In the genomic region with DNA sequence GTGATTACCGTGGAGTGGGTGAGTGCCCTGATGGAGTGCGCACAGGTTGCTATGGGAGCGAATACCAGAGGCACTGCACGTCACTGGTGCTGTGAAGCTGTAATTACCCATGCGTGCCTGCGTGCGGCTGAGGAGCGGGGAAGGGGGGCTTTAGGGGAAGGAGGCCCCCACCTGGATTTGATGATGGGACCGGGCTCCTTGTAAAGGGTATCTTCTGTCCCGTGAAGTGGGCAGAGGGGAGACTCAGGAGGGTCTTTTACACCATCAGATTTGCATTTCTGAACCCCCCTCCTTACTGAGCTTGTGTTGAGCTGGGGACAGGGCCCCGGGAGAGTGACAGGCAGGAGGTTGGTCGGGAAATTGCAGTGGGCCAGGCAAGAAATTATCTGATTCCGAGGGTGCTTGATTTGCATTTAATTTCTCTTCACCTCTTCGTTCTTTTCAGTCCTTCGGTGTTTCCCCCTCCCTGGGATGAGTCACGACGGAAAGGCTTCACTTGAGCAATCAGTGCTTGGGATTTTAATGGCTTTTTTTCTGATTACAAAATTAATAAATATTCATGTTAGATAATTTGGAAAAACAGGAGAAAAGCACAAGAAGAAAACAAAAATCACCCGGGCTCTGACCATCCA, we compare ENCODE assay signal across 8 mouse cellular contexts. TPM values are rescaled to one million over a fixed set of nuclear protein-coding genes. Genes with fewer than 3 reads are reported as not detected.
DNase-seq lines count a peak whose midpoint lies in the region; ATAC-seq lines count a peak whose summit lies in the region.

No protein-coding gene starts in this region.

- no peaks in the 10 kb centered on the region for H3K9me3 ChIP-seq in liver, embryonic 11.5 days (ENCODE audit: control insufficient read depth, low read length)
- H3K9me3 ChIP-seq in embryonic facial prominence, embryonic 11.5 days (replicated peaks; ENCODE audit: control insufficient read depth, low read length), result no peaks in the 10 kb centered on the region
- no peaks in the 10 kb centered on the region for H3K9me3 ChIP-seq in hindbrain, embryonic 14.5 days (ENCODE audit: control insufficient read depth, low read length)
- H3K9me3 ChIP-seq in limb, embryonic 10.5 days (replicated peaks), result no peaks in the 10 kb centered on the region

- WGBS in liver, embryonic 11.5 days, result 10% methylated on average over 18 of the region's 18 CpGs
- WGBS in embryonic facial prominence, embryonic 11.5 days, result 5% methylated on average over 18 of the region's 18 CpGs
- WGBS in hindbrain, embryonic 14.5 days, result 3% methylated on average over 18 of the region's 18 CpGs
- WGBS in limb, embryonic 10.5 days, result 4% methylated on average over 18 of the region's 18 CpGs

- no peak for ATAC-seq in liver, embryonic 11.5 days (replicated peaks; ENCODE audit: low FRiP score)
- peak; percentile 75 for ATAC-seq in embryonic facial prominence, embryonic 11.5 days (replicated peaks; ENCODE audit: insufficient number of reproducible peaks, low FRiP score, low TSS enrichment, low read depth)
- peak; percentile 94 for ATAC-seq in hindbrain, embryonic 14.5 days (ENCODE audit: low FRiP score)

- no peak overlapping the region for H3K9ac ChIP-seq in liver, embryonic 11.5 days (ENCODE audit: low read depth, low read length)
- H3K9ac ChIP-seq in embryonic facial prominence, embryonic 11.5 days (replicated peaks; ENCODE audit: low read length), result peak overlapping the region; percentile 56
- peak overlapping the region; percentile 41 for H3K9ac ChIP-seq in hindbrain, embryonic 14.5 days

- H3K36me3 ChIP-seq in liver, embryonic 11.5 days (ENCODE audit: control insufficient read depth, insufficient read depth, low read length), result no peaks in the 10 kb centered on the region
- no peaks in the 10 kb centered on the region for H3K36me3 ChIP-seq in embryonic facial prominence, embryonic 11.5 days (replicated peaks; ENCODE audit: control insufficient read depth, insufficient read depth, low read depth, low read length)
- no peaks in the 10 kb centered on the region for H3K36me3 ChIP-seq in hindbrain, embryonic 14.5 days (replicated peaks; ENCODE audit: control insufficient read depth, insufficient read depth)
- no peaks in the 10 kb centered on the region for H3K36me3 ChIP-seq in limb, embryonic 10.5 days

- peak overlapping the region; percentile 20; the same call in 1 of the 2 replicates for H3K4me3 ChIP-seq in liver, embryonic 11.5 days (ENCODE audit: low read depth, low read length)
- H3K4me3 ChIP-seq in embryonic facial prominence, embryonic 11.5 days (ENCODE audit: low read depth, low read length), result 0 out of 2 replicates have a peak overlapping the region, but pooled peaks have one; percentile 9
- H3K4me3 ChIP-seq in hindbrain, embryonic 14.5 days (replicated peaks; ENCODE audit: low read length), result peak overlapping the region; percentile 20; the same call in 1 of the 2 replicates
- H3K4me3 ChIP-seq in limb, embryonic 10.5 days, result peak overlapping the region; percentile 40

- H3K4me1 ChIP-seq in liver, embryonic 11.5 days (replicated peaks; ENCODE audit: control insufficient read depth, insufficient read depth, low read length), result peaks cover 16% of the 10 kb centered on the region
- peaks cover 20% of the 10 kb centered on the region for H3K4me1 ChIP-seq in embryonic facial prominence, embryonic 11.5 days (ENCODE audit: control insufficient read depth, insufficient read depth, low read length)
- H3K4me1 ChIP-seq in hindbrain, embryonic 14.5 days (replicated peaks; ENCODE audit: control insufficient read depth, insufficient read depth, low read length), result peaks cover 38% of the 10 kb centered on the region
- peaks cover 79% of the 10 kb centered on the region for H3K4me1 ChIP-seq in limb, embryonic 10.5 days

- H3K4me2 ChIP-seq in liver, embryonic 11.5 days, result peak overlapping the region; percentile 38
- peak overlapping the region; percentile 33 for H3K4me2 ChIP-seq in embryonic facial prominence, embryonic 11.5 days (ENCODE audit: low read depth, low read length)
- peak overlapping the region; percentile 51 for H3K4me2 ChIP-seq in hindbrain, embryonic 14.5 days (replicated peaks)

- no peak overlapping the region for H3K27ac ChIP-seq in liver, embryonic 11.5 days (ENCODE audit: low read depth, low read length)
- peak overlapping the region; percentile 85 for H3K27ac ChIP-seq in embryonic facial prominence, embryonic 11.5 days (replicated peaks; ENCODE audit: low read depth, low read length)
- peak overlapping the region; percentile 88 for H3K27ac ChIP-seq in hindbrain, embryonic 14.5 days
- H3K27ac ChIP-seq in limb, embryonic 10.5 days, result peak overlapping the region; percentile 91

- no peak for DNase-seq in liver, embryonic 11.5 days (ENCODE audit: low spot score)
- no peak for DNase-seq in liver
- peak; percentile 79 for DNase-seq in embryonic facial prominence, embryonic 11.5 days (ENCODE audit: low spot score)
- peak; percentile 70 for DNase-seq in hindbrain, embryonic 14.5 days (ENCODE audit: low spot score)
- peak; percentile 74 for DNase-seq in limb, embryonic 10.5 days (ENCODE audit: low spot score)
- peak; percentile 58 to 71 for DNase-seq in right cerebral cortex, adult 2 months (ENCODE audit: low spot score in 2 of 2)
- no peak for DNase-seq in kidney, postnatal 10 days
- DNase-seq in urinary bladder, postnatal 36 days (ENCODE audit: low spot score in 2 of 2), result no peak

- H3K27me3 ChIP-seq in liver, embryonic 11.5 days (replicated peaks; ENCODE audit: control insufficient read depth, insufficient read depth, low read length), result peaks cover 36% of the 10 kb centered on the region
- H3K27me3 ChIP-seq in embryonic facial prominence, embryonic 11.5 days (ENCODE audit: control insufficient read depth, insufficient read depth, low read length), result no peaks in the 10 kb centered on the region
- H3K27me3 ChIP-seq in hindbrain, embryonic 14.5 days (ENCODE audit: control insufficient read depth, insufficient read depth, low read length), result 0 out of 2 replicates have a peak, but pooled peaks cover 4% of the 10 kb centered on the region
- no peaks in the 10 kb centered on the region for H3K27me3 ChIP-seq in limb, embryonic 10.5 days (ENCODE audit: low read depth, poor library complexity, severe bottlenecking)

RNA-seq across cellular contexts. Expression of a gene that starts 7.3 kb away (rescaled TPM):
- polyA plus RNA-seq in liver, embryonic 11.5 days (2014; fragmentation: Nextera tagmentation; extraction: Ambion mirVana), result 0.14 TPM in 1 of 2 replicates, not detected in the other
- 0.22 and 0.27 TPM in 2 replicates for polyA plus RNA-seq in embryonic facial prominence, embryonic 11.5 days (2014; fragmentation: Nextera tagmentation; extraction: Ambion mirVana)
- 0.16 and 0.17 TPM in 2 replicates for polyA plus RNA-seq in hindbrain, embryonic 14.5 days (2014; fragmentation: Nextera tagmentation; extraction: Ambion mirVana)
- 0.23 and 0.35 TPM in 2 replicates for polyA plus RNA-seq in limb, embryonic 10.5 days (2016; fragmentation: Nextera tagmentation; extraction: Ambion mirVana)

RNA-seq across cellular contexts. Expression of a gene that starts 20.9 kb away (rescaled TPM):
- polyA plus RNA-seq in liver, embryonic 11.5 days (2014; fragmentation: Nextera tagmentation; extraction: Ambion mirVana), result 0.69 and 1.0 TPM in 2 replicates
- 0.17 and 0.21 TPM in 2 replicates for polyA plus RNA-seq in embryonic facial prominence, embryonic 11.5 days (2014; fragmentation: Nextera tagmentation; extraction: Ambion mirVana)
- polyA plus RNA-seq in hindbrain, embryonic 14.5 days (2014; fragmentation: Nextera tagmentation; extraction: Ambion mirVana), result 0.78 and 0.96 TPM in 2 replicates
- 0.38 TPM in 2 replicates for polyA plus RNA-seq in limb, embryonic 10.5 days (2016; fragmentation: Nextera tagmentation; extraction: Ambion mirVana)

RNA-seq across cellular contexts. Expression of a gene that starts 49.9 kb away (rescaled TPM):
- 0.44 and 0.45 TPM in 2 replicates for polyA plus RNA-seq in liver, embryonic 11.5 days (2014; fragmentation: Nextera tagmentation; extraction: Ambion mirVana)
- polyA plus RNA-seq in embryonic facial prominence, embryonic 11.5 days (2014; fragmentation: Nextera tagmentation; extraction: Ambion mirVana), result 1.4 TPM in 2 replicates
- polyA plus RNA-seq in hindbrain, embryonic 14.5 days (2014; fragmentation: Nextera tagmentation; extraction: Ambion mirVana), result 1.2 TPM in 2 replicates
- polyA plus RNA-seq in limb, embryonic 10.5 days (2016; fragmentation: Nextera tagmentation; extraction: Ambion mirVana), result 1.1 and 1.4 TPM in 2 replicates

Comparison
In these comparisons a context has a peak if more than half of its experiments do, and no peak if none do; other contexts are left out.
1. DNase-seq: peak in embryonic facial prominence, embryonic 11.5 days (single experiment), hindbrain, embryonic 14.5 days (single experiment), limb, embryonic 10.5 days (single experiment) and right cerebral cortex, adult 2 months (2 of 2); none in liver, embryonic 11.5 days (single experiment), liver (single experiment), kidney, postnatal 10 days (single experiment) and urinary bladder, postnatal 36 days (0 of 2).
2. Peak in every context shown above with its lines, with median percentiles within 50 percentile points of each other: H3K4me2 ChIP-seq and H3K4me3 ChIP-seq.